Mouse (Mus musculus): ENCODE measurements at regions not wholly inside any gene's neighbourhood (a gene's known extent, or its start where the extent isn't known, plus 50 kb on each side); places are given as distances from the start of the nearest gene placed in this dataset.

DNA sequence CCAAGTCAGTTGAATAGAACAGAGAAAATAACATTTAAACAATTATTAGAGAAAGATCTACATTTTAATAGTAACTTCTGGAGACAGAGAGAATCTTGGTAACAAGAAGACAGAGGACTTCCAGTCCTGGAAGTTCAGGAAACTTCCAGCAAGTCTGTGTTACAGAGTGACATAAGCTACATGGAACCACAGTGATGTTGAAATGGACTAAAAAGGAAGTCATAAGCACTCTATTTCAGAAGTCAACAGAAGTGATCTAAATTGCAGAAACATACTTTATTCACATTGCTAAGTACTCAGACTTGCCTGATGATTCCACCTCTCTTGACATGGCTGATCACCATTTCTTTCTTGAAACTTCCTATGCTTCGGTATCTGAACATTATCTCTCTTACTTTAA lies 1051.7 kb downstream of the 5730522E02Rik start:
- TF ChIP-seq POLR2A (IDR thresholded peaks at IDR 0.05; ENCODE audit: insufficient read depth, low read length) (no peak), CTCF (IDR thresholded peaks at IDR 0.05; ENCODE audit: low read depth, low read length) (no peak), EP300 (IDR thresholded peaks at IDR 0.05; ENCODE audit: insufficient read depth, low read depth, low read length) (no peak)

Measured in ES-Bruce4 (cell line).